Mouse (Mus musculus) spleen, adult 12 weeks (tissue): ENCODE data around the gene Fam181a.

Source experiments
- DNase-seq: peaks from one replicate; pipeline ENCODE4 v3.0.0; 2022; ENCODE audit warnings: low spot score

The Fam181a gene

GRCm38 (mm10) chr12:103314640-103315361, 4.0 kb downstream of the Fam181a start:
- DNase-seq = no peak

- DNase-seq = no peak
These were observed 5.2 kb downstream of the Fam181a start for GRCm38 (mm10) chr12:103315831-103316545.

DNA sequence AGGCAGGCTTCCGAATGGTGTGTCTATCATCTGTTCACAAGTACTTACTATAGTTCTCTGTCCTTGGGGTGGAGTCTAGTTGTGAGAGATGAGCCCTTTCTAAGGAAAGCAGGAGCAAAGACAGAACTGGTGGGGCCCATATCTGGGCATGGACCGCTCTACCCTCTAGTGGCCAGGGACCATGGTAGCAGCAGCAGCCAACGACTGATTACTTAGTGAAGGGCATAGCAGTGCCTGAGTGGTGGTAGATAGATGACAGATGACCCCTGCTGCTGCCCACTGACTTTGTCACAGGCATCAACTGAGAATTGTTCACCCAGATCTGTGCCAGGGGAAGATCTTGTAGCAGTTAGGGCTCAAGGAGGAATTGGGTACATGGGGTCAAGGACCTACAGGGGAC, 12.0 kb downstream of the Fam181a start:
- DNase-seq = no peak

GRCm38 (mm10) chr12:103325156-103325857, 14.5 kb downstream of the Fam181a start:
- peak; percentile 75 for DNase-seq

DNA sequence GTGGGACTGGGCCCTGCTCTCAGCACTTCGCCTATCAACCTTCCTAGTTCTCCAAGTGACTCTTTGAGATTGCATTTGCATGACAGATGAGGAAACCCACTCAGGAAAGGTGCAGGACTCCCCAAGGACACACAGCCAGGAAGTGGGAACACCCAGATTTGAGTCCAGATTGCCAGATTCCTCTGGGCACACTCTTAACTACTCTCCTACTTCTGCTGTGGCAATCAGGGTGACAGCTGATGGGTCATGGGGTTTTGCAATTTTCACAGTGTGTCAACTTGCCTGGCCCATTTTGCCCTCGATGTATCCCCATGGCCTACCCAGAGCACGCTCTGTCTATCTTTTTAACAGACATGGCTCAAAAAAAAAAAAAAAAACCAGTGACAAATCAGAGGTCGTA, 15.8 kb downstream of the Fam181a start:
- DNase-seq = no peak

- no peak for DNase-seq
These were observed 16.3 kb downstream of the Fam181a start for GRCm38 (mm10) chr12:103327107-103327506.

GRCm38 (mm10) chr12:103328448-103329191, 17.8 kb downstream of the Fam181a start:
- DNase-seq = no peak

- DNase-seq = no peak
These were observed 20.7 kb downstream of the Fam181a start for GRCm38 (mm10) chr12:103331491-103331890.

DNA sequence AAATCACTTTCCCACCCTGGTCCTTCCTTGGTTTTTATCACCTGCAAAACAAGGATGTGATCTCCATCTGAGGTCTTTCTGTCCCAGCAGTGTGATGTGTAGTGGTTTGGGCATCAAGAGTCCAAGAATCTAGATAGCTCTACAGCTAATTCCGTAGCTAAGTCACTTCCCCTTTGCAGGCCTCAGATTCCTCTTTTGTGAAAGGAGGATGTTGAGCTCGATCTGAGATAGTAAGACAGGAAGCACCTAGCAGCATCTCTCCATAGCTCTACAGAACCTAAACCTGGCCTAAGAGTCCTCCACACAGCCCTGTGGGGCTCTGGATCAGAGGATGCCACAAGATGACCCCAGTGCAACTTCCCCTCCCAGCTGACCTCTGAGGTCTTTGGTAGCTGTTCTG, 22.1 kb downstream of the Fam181a start:
- DNase-seq = no peak

DNA sequence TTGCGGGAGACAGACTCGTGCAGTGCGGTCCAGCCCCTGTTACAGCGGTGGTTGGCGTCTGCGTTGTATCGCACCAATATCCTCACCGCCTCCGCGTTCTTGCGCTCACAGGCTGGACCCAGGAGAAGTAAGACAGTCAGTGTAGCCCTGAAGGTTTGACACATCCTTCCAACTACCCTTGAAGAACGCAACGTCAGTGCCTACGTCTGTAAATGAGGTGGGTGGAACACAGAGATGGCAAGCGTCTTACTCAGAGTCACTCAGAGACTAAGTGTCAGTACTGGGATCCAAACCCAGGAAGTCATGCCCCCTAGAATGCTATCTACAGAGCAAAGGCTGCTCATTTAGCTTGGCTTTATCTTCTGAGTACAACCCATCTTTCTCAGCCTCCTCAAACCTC, 22.7 kb downstream of the Fam181a start:
- DNase-seq = no peak

DNA sequence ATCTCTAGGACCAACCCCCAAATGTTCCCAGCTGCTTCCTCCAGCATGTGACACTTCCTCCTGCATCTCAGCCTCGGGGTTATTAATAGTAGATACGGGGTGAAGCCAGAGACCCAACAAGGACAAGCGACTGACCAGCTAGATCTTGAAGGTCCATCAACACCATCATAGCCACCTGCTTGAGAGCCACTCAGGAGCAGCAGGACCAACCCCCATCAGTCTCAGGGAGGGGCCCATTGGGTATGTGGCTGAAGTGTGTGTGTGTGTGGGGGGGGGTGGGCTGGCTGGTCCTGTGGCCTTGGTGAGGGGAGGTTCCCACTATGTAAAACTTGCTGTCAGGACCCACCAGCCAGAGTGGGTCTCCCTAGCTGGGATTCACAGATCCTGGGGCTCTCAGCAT, 26.0 kb downstream of the Fam181a start:
- DNase-seq = no peak

DNA sequence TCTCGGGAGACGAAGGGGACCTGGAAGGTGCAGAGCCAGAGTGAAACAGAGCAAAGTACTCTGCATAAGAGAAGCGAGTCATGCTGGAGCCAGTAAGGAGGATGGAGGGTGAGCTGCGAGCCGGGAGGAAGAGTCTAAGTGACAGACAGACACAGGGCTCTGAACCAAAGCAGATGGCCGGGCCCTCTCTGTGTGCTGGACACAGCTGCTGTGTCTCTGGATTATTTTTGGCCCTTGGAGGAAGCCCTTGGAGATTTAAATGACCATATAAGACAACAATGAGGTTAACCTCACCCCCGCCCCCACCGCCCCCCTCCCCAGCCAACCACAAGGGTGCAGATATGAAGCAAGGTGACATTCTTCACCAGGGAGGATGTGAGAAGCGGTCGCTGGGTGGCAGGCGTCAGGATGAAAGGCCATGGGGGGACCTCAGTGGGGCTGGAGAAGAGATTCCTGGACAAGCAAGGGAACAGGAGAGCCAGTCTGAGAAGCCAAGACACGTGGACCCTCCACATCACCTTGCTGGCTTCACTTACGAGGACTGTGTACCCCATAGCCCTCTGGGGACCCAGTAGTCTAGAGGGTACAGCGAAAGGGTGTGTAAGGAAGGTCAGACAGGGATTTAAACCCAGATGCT, 27.5 kb downstream of the Fam181a start:
- no peak for DNase-seq

DNA sequence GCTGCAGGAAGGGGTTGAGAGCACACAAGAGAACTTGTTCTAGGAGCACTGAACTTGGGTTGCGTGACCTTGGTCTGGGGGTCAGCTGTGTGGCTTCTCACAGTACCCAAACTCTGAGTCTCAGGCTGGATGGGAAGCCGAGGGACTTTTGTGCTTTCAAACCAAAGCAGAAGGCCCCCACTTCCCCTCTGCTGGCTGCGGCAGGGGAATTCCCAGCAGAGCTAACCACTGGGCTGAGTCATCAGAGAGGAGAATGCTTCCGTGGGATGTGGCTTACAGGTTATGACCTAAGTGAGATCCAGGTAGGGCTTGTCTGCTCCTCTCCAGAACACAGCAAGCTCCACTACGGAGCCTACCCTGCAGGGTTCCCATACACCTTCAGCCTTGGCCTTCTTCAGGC, 30.4 kb downstream of the Fam181a start:
- peak; percentile 34 for DNase-seq

DNA sequence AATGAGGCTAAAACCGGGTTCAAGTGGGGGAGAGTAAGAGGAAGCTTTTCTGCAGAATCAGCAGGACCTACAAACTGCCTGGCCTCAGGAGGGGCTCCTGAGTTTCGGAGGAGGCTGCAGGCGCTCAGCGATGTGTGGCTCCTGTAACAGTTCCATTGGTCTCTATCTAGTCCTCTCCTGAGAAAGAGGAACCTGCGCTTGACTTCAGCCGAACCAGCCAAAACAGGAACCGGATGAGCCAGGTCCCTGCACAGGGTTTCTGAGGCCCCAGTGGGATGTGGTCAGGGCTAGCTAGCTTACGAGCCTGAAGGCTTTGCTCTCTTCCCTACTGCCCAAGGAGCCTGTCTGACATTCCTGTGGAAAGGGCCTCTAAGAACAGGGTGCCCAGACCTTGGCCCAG, 32.7 kb downstream of the Fam181a start:
- peak; percentile 59 for DNase-seq

- no peak for DNase-seq
These were observed 34.2 kb downstream of the Fam181a start for GRCm38 (mm10) chr12:103344934-103345333.

- DNase-seq = no peak
These were observed 36.2 kb downstream of the Fam181a start for GRCm38 (mm10) chr12:103346945-103347344.

- DNase-seq = no peak
These were observed 36.6 kb downstream of the Fam181a start for GRCm38 (mm10) chr12:103347406-103347805.

DNA sequence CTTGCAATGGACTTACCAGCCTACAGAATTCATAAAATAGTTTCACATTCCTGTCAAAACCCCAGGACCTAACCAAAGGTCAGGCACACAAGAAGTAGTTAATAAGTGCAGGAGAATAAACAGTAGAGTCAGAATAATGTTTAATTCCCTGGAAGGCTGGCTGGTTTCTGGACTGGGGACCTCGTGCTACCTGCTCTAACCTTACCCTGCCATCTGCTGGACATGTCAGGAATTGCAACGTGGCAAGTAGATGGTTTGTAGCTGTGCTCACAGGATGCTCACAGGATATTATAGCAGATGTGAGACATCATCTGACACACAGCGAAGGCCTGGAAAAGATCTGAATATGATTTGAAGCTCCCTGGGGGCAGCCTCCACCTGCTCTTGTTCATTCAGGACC, 37.7 kb downstream of the Fam181a start:
- DNase-seq = peak; percentile 62

DNA sequence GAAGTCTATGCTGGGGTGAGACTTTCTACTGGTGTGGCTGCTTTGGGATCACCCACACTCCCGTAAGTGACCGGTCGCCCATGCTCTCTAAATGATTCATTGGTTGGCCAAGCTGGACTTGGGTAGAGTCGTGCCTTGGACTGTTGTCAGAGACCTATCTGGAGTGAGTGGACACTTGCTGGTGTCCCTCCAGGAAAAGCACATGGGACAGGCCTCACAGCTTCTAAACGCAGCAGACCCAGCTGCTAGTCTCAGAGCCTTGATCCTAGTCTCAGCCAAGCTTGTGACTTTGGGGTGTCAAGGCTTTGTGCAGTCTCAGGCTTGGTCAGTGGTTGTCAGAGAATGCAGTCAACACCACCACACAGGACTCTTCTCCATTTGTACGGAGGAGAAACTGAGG, 42.0 kb downstream of the Fam181a start:
- no peak for DNase-seq

DNA sequence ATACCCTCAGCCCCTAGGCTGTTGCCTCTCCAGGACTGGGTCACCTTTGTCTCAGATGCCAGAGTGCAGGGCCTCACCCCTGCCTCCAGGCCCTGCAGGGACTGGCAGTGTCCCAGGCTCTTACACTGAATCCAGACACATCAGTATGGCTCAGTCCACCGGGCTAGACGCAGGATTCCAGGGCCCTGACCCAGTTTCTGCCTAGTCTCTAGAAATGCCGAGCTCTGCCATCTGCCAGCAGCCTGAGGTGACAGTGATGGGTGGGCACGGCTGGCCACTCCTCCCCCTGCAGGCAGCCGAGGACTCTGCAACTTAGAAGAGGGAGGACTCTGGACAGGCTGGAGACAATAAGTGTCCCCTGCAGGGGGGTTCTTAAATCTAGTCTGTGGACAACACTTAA, 42.8 kb downstream of the Fam181a start:
- no peak for DNase-seq

DNA sequence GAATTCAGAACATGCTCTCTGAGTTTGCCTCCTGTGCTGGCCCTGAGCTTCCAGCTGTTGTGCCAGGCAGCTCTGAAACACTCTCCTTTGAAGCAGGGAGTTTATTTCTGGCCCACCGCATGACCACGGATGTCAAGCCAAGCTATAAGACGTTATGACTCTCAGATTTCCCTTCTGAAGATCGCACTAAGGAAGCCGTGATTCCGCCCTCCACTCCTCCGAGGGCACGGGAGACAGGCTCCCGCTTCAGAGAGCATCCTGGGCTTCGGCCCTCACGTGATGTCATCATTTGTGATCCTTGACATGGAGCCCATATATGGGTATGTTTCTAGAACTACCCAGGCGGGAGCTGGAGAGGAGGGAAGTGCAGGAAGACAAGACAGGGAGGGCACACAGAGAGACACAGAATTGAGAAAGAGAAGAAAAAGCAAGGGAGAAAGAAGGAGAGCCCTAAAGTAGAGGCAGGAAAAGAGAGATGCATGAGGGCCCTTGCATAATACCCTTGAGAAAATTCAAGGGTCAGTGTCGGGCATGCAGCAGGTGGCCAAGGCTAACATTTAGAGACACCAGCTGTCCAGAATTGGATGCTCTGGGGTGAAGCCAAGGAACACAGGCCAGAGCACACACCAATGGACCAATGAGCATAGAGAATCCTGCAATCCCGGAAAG, 45.1 kb downstream of the Fam181a start, which contains the start of gene Asb2:
Asb2 (minus strand) TSS at position 256 of the 669 bp plus-strand sequence.
- no peak for DNase-seq
